Mouse (Mus musculus) hindbrain, postnatal 0 days (tissue): ENCODE results near the gene Casq2. TPM values are rescaled to one million over a fixed set of nuclear protein-coding genes. Genes with fewer than 3 reads are reported as not detected.
A peak's percentile ranks its signal among the peaks of the same experiment; 100 is the strongest.

Experiments used
- ATAC-seq: fragments of 200-750 bp; cut with Nextera tagmentation; 2 replicates; pipeline ENCODE4 v1.8.0; 2017; ENCODE audit warnings: mild to moderate bottlenecking, moderate TSS enrichment, moderate library complexity
- DNase-seq: peaks from one replicate; pipeline ENCODE4 v3.0.0-alpha.2; 2015; ENCODE audit warnings: low spot score
- H3K27ac ChIP-seq: fragments of 300-500 bp; sonication (generic); 2 replicates; pipeline ENCODE4 v1.5.1; 2014; ENCODE audit warnings: mild to moderate bottlenecking
- H3K27me3 ChIP-seq: fragments of 300-500 bp; sonication (generic); 2 replicates; pipeline ENCODE4 v1.6.1; 2014; ENCODE audit warnings: low read length, mixed read lengths; ENCODE audit not compliant: insufficient read depth
- H3K36me3 ChIP-seq: fragments of 300-500 bp; sonication (generic); 2 replicates; pipeline ENCODE4 v1.6.1; 2014; ENCODE audit warnings: low read length, mixed read lengths; ENCODE audit not compliant: insufficient read depth
- H3K4me1 ChIP-seq: fragments of 300-500 bp; sonication (generic); 2 replicates; pipeline ENCODE4 v1.6.1; 2014; ENCODE audit warnings: antibody characterized with exemption, low read length, mixed read lengths; ENCODE audit not compliant: insufficient read depth
- H3K4me2 ChIP-seq: fragments of 300-500 bp; sonication (generic); 2 replicates; pipeline ENCODE4 v1.6.1; 2014; ENCODE audit warnings: low read depth, mild to moderate bottlenecking, low read length, moderate library complexity, mixed read lengths
- H3K4me3 ChIP-seq: fragments of 300-500 bp; sonication (generic); 2 replicates; pipeline ENCODE4 v1.5.1; 2014; ENCODE audit warnings: low read length
- H3K9ac ChIP-seq: fragments of 300-500 bp; sonication (generic); replicated peaks from 2 replicates; pipeline ENCODE4 v1.6.1; 2014; ENCODE audit warnings: mild to moderate bottlenecking, low read length, moderate library complexity, mixed read lengths
- H3K9me3 ChIP-seq: fragments of 300-500 bp; sonication (generic); 2 replicates; pipeline ENCODE4 v1.6.1; 2016; ENCODE audit warnings: low read length, mixed read lengths
- CTCF ChIP-seq: IDR thresholded peaks from 2 replicates; pipeline ENCODE4 v1.5.1; 2016; ENCODE audit warnings: antibody characterized with exemption, control low read depth, low read depth
- WGBS: fragments of 180-500 bp; shearing (Covaris S2); extraction: QIAGEN DNeasy Blood & Tissue Kit; methylation state at CpG from one replicate; pipeline ENCODE4 v1.1.7; 2014; 5-methylcytosine and 5-hydroxymethylcytosine counted together
- polyA plus RNA-seq: library from polyadenylated mRNA; unstranded; fragments of >200 nt; fragmentation: Nextera tagmentation; extraction: Ambion mirVana; gene quantifications from 2 replicates; pipeline ENCODE4 v1.2.1, GENCODE M21; 2015
- total RNA-seq: library from RNA; depleted of rRNA; stranded (reverse); fragments of >200 nt; gene quantifications from 2 replicates; pipeline ENCODE4 v1.2.3, GENCODE M21; 2014

Casq2 gene
- total and polyA plus RNA-seq, 2 experiments from 2014 or later, result 0.56 to 1.4 TPM

DNA sequence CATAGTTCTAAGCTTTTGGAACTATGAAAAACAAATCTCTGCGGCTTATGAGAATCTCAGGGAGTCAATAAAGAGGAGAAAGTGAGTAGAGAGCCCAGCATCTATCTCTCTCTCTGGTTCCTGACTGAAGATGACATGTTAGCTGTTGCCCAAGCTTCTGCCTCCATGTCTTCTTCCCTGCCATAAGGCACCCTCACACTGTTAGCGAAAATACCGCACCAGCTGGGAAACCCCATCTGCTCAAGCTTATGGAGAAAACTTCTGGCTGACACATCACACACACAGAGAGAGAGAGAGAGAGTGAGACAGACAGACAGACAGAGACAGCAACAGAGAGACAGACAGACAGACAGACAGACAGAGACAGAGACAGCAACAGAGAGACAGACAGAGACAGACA is 15.2 kb upstream of the Casq2 start:
- H3K9ac ChIP-seq, result no peak overlapping the region
- TF ChIP-seq CTCF, result no peak
- H3K27ac ChIP-seq, result no peak overlapping the region
- H3K36me3 ChIP-seq, result no peaks in the 10 kb centered on the region
- WGBS, result 77% methylated on average over 3 of the region's 3 CpGs
- ATAC-seq (no peak), DNase-seq (no peak)
- H3K27me3 ChIP-seq, result no peaks in the 10 kb centered on the region
- no peaks in the 10 kb centered on the region for H3K9me3 ChIP-seq
- H3K4me1 ChIP-seq, result no peaks in the 10 kb centered on the region
- H3K4me2 ChIP-seq, result no peak overlapping the region
- H3K4me3 ChIP-seq, result no peak overlapping the region

GRCm38 (mm10) chr3:102079413-102079812 is 6.8 kb upstream of the Casq2 start:
- H3K27ac ChIP-seq, result no peak overlapping the region

GRCm38 (mm10) chr3:102081862-102082261 is 4.4 kb upstream of the Casq2 start:
- Histone ChIP-seq H3K4me2 (no peak overlapping the region), H3K27me3 (no peaks in the 10 kb centered on the region), H3K9ac (no peak overlapping the region), H3K9me3 (no peaks in the 10 kb centered on the region), H3K27ac (no peak overlapping the region), H3K4me3 (no peak overlapping the region), H3K4me1 (no peaks in the 10 kb centered on the region), H3K36me3 (no peaks in the 10 kb centered on the region)
- DNase-seq (peak; percentile 89), ATAC-seq (peak; percentile 90)
- TF ChIP-seq CTCF, result peak; percentile 90
- WGBS, result 9% methylated on average over 3 of the region's 3 CpGs

More at GRCm38 (mm10) chr3:102079413-102079812, 6.8 kb upstream of the Casq2 start:
- Histone ChIP-seq H3K36me3 (no peaks in the 10 kb centered on the region), H3K9ac (no peak overlapping the region), H3K27me3 (no peaks in the 10 kb centered on the region), H3K4me2 (no peak overlapping the region), H3K9me3 (no peaks in the 10 kb centered on the region), H3K4me1 (no peaks in the 10 kb centered on the region), H3K4me3 (no peak overlapping the region)
- ATAC-seq (no peak), DNase-seq (no peak)
- WGBS, result 76% methylated on average over 2 of the region's 2 CpGs
- TF ChIP-seq CTCF, result no peak

GRCm38 (mm10) chr3:102083589-102084230 is 2.5 kb upstream of the Casq2 start:
- ATAC-seq (no peak), DNase-seq (no peak)
- Histone ChIP-seq H3K9ac (no peak overlapping the region), H3K27ac (no peak overlapping the region), H3K4me2 (no peak overlapping the region), H3K9me3 (no peaks in the 10 kb centered on the region), H3K4me3 (no peak overlapping the region), H3K36me3 (no peaks in the 10 kb centered on the region), H3K4me1 (no peaks in the 10 kb centered on the region), H3K27me3 (no peaks in the 10 kb centered on the region)
- 29% methylated on average over 13 of the region's 13 CpGs for WGBS
- no peak for TF ChIP-seq CTCF

- H3K27me3 ChIP-seq, result no peaks in the 10 kb centered on the region
- no peak overlapping the region for H3K27ac ChIP-seq
- H3K4me2 ChIP-seq, result no peak overlapping the region
- H3K4me3 ChIP-seq, result no peak overlapping the region
- H3K36me3 ChIP-seq, result no peaks in the 10 kb centered on the region
- H3K4me1 ChIP-seq, result no peaks in the 10 kb centered on the region
- WGBS, result 66% methylated on average over 13 of the region's 13 CpGs
- DNase-seq (no peak), ATAC-seq (no peak)
- TF ChIP-seq CTCF, result no peak
- H3K9me3 ChIP-seq, result no peaks in the 10 kb centered on the region
- no peak overlapping the region for H3K9ac ChIP-seq
These were observed 1.3 kb upstream of the Casq2 start for GRCm38 (mm10) chr3:102084833-102085491.

- DNase-seq (no peak), ATAC-seq (no peak)
- Histone ChIP-seq H3K27me3 (no peaks in the 10 kb centered on the region), H3K4me1 (no peaks in the 10 kb centered on the region), H3K9me3 (no peaks in the 10 kb centered on the region), H3K4me2 (no peak overlapping the region), H3K36me3 (no peaks in the 10 kb centered on the region), H3K27ac (no peak overlapping the region), H3K9ac (no peak overlapping the region), H3K4me3 (no peak overlapping the region)
- 34% methylated on average over 12 of the region's 12 CpGs for WGBS
- no peak for TF ChIP-seq CTCF
These were observed 496 bp upstream of the Casq2 start for GRCm38 (mm10) chr3:102085719-102086118.

- TF ChIP-seq CTCF, result no peak
- no peak overlapping the region for H3K9ac ChIP-seq
- no peak overlapping the region for H3K27ac ChIP-seq
- H3K27me3 ChIP-seq, result no peaks in the 10 kb centered on the region
- no peak overlapping the region for H3K4me3 ChIP-seq
- no peak overlapping the region for H3K4me2 ChIP-seq
- no peaks in the 10 kb centered on the region for H3K9me3 ChIP-seq
- H3K36me3 ChIP-seq, result no peaks in the 10 kb centered on the region
- H3K4me1 ChIP-seq, result peaks cover 9% of the 10 kb centered on the region; the same call in 1 of the 2 replicates
- WGBS, result 91% methylated on average over 3 of the region's 3 CpGs
- ATAC-seq (no peak), DNase-seq (no peak)
These were observed 8.6 kb downstream of the Casq2 start for GRCm38 (mm10) chr3:102094841-102095240.
